Mouse (Mus musculus): ENCODE data around the gene Ccr9. TPM values are rescaled to one million over a fixed set of nuclear protein-coding genes. Genes with fewer than 3 reads are reported as not detected.

Ccr9 gene
- polyA plus RNA-seq, 1 experiment, result 608 TPM

- no peaks in the 10 kb centered on the region for H3K27me3 ChIP-seq (ENCODE audit: control insufficient read depth, insufficient read depth, low read length)
- H3K27ac ChIP-seq (ENCODE audit: control insufficient read depth, insufficient read depth, low read length), result 0 out of 2 replicates have a peak overlapping the region, but pooled peaks have one; percentile 28
- no peak for TF ChIP-seq CTCF (IDR thresholded peaks at IDR 0.05; ENCODE audit: borderline replicate concordance, control insufficient read depth, extremely low read depth, insufficient read depth, low read length, poor library complexity)
- TF ChIP-seq POLR2A (IDR thresholded peaks at IDR 0.05; ENCODE audit: control insufficient read depth, extremely low read depth, insufficient read depth, low read length, poor library complexity), result no peak
- peaks cover 22% of the 10 kb centered on the region for H3K36me3 ChIP-seq (ENCODE audit: control insufficient read depth, insufficient read depth, low read length)
- WGBS, result 87% methylated on average over 4 of the region's 4 CpGs
- H3K4me1 ChIP-seq (replicated peaks; ENCODE audit: control insufficient read depth, insufficient read depth, low read length), result peaks cover 10% of the 10 kb centered on the region
- no peak overlapping the region for H3K4me3 ChIP-seq (ENCODE audit: control insufficient read depth, insufficient read depth, low read length)
- DNase-seq, result no peak
Measured at GRCm38 (mm10) chr9:123788855-123789529, 110.8 kb downstream of the Ccr9 start.

GRCm38 (mm10) chr9:123796174-123796573 lies 117.9 kb downstream of the Ccr9 start:
- peaks cover 5% of the 10 kb centered on the region for H3K4me1 ChIP-seq (replicated peaks; ENCODE audit: control insufficient read depth, insufficient read depth, low read length)
- H3K36me3 ChIP-seq (ENCODE audit: control insufficient read depth, insufficient read depth, low read length), result peaks cover 53% of the 10 kb centered on the region

GRCm38 (mm10) chr9:123801527-123801926 lies 123.3 kb downstream of the Ccr9 start:
- Histone ChIP-seq H3K36me3 (ENCODE audit: control insufficient read depth, insufficient read depth, low read length) (peaks cover 32% of the 10 kb centered on the region), H3K27me3 (ENCODE audit: control insufficient read depth, insufficient read depth, low read length) (no peaks in the 10 kb centered on the region), H3K4me1 (replicated peaks; ENCODE audit: control insufficient read depth, insufficient read depth, low read length) (peaks cover 5% of the 10 kb centered on the region), H3K4me3 (ENCODE audit: control insufficient read depth, insufficient read depth, low read length) (no peak overlapping the region), H3K27ac (ENCODE audit: control insufficient read depth, insufficient read depth, low read length) (no peak overlapping the region)
- TF ChIP-seq POLR2A (IDR thresholded peaks at IDR 0.05; ENCODE audit: control insufficient read depth, extremely low read depth, insufficient read depth, low read length, poor library complexity) (no peak), CTCF (IDR thresholded peaks at IDR 0.05; ENCODE audit: borderline replicate concordance, control insufficient read depth, extremely low read depth, insufficient read depth, low read length, poor library complexity) (no peak)
- no peak for DNase-seq
- WGBS, result 94% methylated on average over 1 of the region's 1 CpGs

More at GRCm38 (mm10) chr9:123796174-123796573, 117.9 kb downstream of the Ccr9 start:
- no peak for TF ChIP-seq POLR2A (IDR thresholded peaks at IDR 0.05; ENCODE audit: control insufficient read depth, extremely low read depth, insufficient read depth, low read length, poor library complexity)
- TF ChIP-seq CTCF (IDR thresholded peaks at IDR 0.05; ENCODE audit: borderline replicate concordance, control insufficient read depth, extremely low read depth, insufficient read depth, low read length, poor library complexity), result no peak
- Histone ChIP-seq H3K4me3 (ENCODE audit: control insufficient read depth, insufficient read depth, low read length) (no peak overlapping the region), H3K27me3 (ENCODE audit: control insufficient read depth, insufficient read depth, low read length) (no peaks in the 10 kb centered on the region), H3K27ac (ENCODE audit: control insufficient read depth, insufficient read depth, low read length) (no peak overlapping the region)
- WGBS, result 72% methylated on average over 3 of the region's 3 CpGs
- DNase-seq, result peak; percentile 68

GRCm38 (mm10) chr9:123802421-123802820 lies 124.2 kb downstream of the Ccr9 start:
- Histone ChIP-seq H3K27ac (ENCODE audit: control insufficient read depth, insufficient read depth, low read length) (no peak overlapping the region), H3K36me3 (ENCODE audit: control insufficient read depth, insufficient read depth, low read length) (peaks cover 25% of the 10 kb centered on the region), H3K27me3 (ENCODE audit: control insufficient read depth, insufficient read depth, low read length) (no peaks in the 10 kb centered on the region), H3K4me1 (replicated peaks; ENCODE audit: control insufficient read depth, insufficient read depth, low read length) (peaks cover 5% of the 10 kb centered on the region), H3K4me3 (ENCODE audit: control insufficient read depth, insufficient read depth, low read length) (no peak overlapping the region)
- no peak for DNase-seq
- TF ChIP-seq CTCF (IDR thresholded peaks at IDR 0.05; ENCODE audit: borderline replicate concordance, control insufficient read depth, extremely low read depth, insufficient read depth, low read length, poor library complexity) (no peak), POLR2A (IDR thresholded peaks at IDR 0.05; ENCODE audit: control insufficient read depth, extremely low read depth, insufficient read depth, low read length, poor library complexity) (no peak)
- 98% methylated on average over 2 of the region's 2 CpGs for WGBS

- no peak overlapping the region for H3K4me3 ChIP-seq (ENCODE audit: control insufficient read depth, insufficient read depth, low read length)
- H3K4me1 ChIP-seq (replicated peaks; ENCODE audit: control insufficient read depth, insufficient read depth, low read length), result peaks cover 5% of the 10 kb centered on the region
- H3K36me3 ChIP-seq (ENCODE audit: control insufficient read depth, insufficient read depth, low read length), result peaks cover 20% of the 10 kb centered on the region
- H3K27ac ChIP-seq (ENCODE audit: control insufficient read depth, insufficient read depth, low read length), result no peak overlapping the region
- TF ChIP-seq POLR2A (IDR thresholded peaks at IDR 0.05; ENCODE audit: control insufficient read depth, extremely low read depth, insufficient read depth, low read length, poor library complexity), result no peak
- no peak for TF ChIP-seq CTCF (IDR thresholded peaks at IDR 0.05; ENCODE audit: borderline replicate concordance, control insufficient read depth, extremely low read depth, insufficient read depth, low read length, poor library complexity)
- no peaks in the 10 kb centered on the region for H3K27me3 ChIP-seq (ENCODE audit: control insufficient read depth, insufficient read depth, low read length)
- DNase-seq, result no peak
Measured at GRCm38 (mm10) chr9:123802896-123803295, 124.7 kb downstream of the Ccr9 start.

- TF ChIP-seq POLR2A (IDR thresholded peaks at IDR 0.05; ENCODE audit: control insufficient read depth, extremely low read depth, insufficient read depth, low read length, poor library complexity) (no peak), CTCF (IDR thresholded peaks at IDR 0.05; ENCODE audit: borderline replicate concordance, control insufficient read depth, extremely low read depth, insufficient read depth, low read length, poor library complexity) (no peak)
- no peak for DNase-seq
- peaks cover 16% of the 10 kb centered on the region for H3K36me3 ChIP-seq (ENCODE audit: control insufficient read depth, insufficient read depth, low read length)
- H3K27me3 ChIP-seq (ENCODE audit: control insufficient read depth, insufficient read depth, low read length), result no peaks in the 10 kb centered on the region
- H3K4me1 ChIP-seq (replicated peaks; ENCODE audit: control insufficient read depth, insufficient read depth, low read length), result peaks cover 5% of the 10 kb centered on the region
- WGBS, result 58% methylated on average over 2 of the region's 2 CpGs
- H3K27ac ChIP-seq (ENCODE audit: control insufficient read depth, insufficient read depth, low read length), result no peak overlapping the region
- no peak overlapping the region for H3K4me3 ChIP-seq (ENCODE audit: control insufficient read depth, insufficient read depth, low read length)
Measured at GRCm38 (mm10) chr9:123805241-123805640, 127.0 kb downstream of the Ccr9 start.

Data from thymus, adult 2 months (tissue).